Mouse (Mus musculus) hindbrain, embryonic 12.5 days (tissue): ENCODE results near the gene Rgs18. TPM values are rescaled to one million over a fixed set of nuclear protein-coding genes. Genes with fewer than 3 reads are reported as not detected.

Experiments
- ATAC-seq: fragments of 200-750 bp; cut with Nextera tagmentation; 2 replicates; pipeline ENCODE4 v1.8.0; 2017; ENCODE audit warnings: moderate TSS enrichment; ENCODE audit not compliant: low FRiP score
- H3K27ac ChIP-seq: fragments of 300-500 bp; sonication (generic); 2 replicates; pipeline ENCODE4 v1.5.1; 2016; ENCODE audit warnings: mild to moderate bottlenecking
- H3K27me3 ChIP-seq: fragments of 300-500 bp; sonication (generic); 2 replicates; pipeline ENCODE4 v1.6.1; 2016; ENCODE audit warnings: mild to moderate bottlenecking
- H3K36me3 ChIP-seq: fragments of 300-500 bp; sonication (generic); 2 replicates; pipeline ENCODE4 v1.6.1; 2016; ENCODE audit warnings: mild to moderate bottlenecking
- H3K4me1 ChIP-seq: fragments of 300-500 bp; sonication (generic); 2 replicates; pipeline ENCODE4 v1.6.1; 2016
- H3K4me2 ChIP-seq: fragments of 300-500 bp; sonication (generic); replicated peaks from 2 replicates; pipeline ENCODE4 v1.6.1; 2016; ENCODE audit warnings: mild to moderate bottlenecking
- H3K4me3 ChIP-seq: fragments of 300-500 bp; sonication (generic); 2 replicates; pipeline ENCODE4 v1.5.1; 2016; ENCODE audit warnings: mild to moderate bottlenecking
- H3K9ac ChIP-seq: fragments of 300-500 bp; sonication (generic); 2 replicates; pipeline ENCODE4 v1.6.1; 2016; ENCODE audit warnings: mild to moderate bottlenecking, moderate library complexity
- H3K9me3 ChIP-seq: fragments of 300-500 bp; sonication (generic); replicated peaks from 2 replicates; pipeline ENCODE4 v1.6.1; 2016; ENCODE audit warnings: mild to moderate bottlenecking
- WGBS: fragments of 180-500 bp; shearing (Covaris S2); methylation state at CpG from one replicate; pipeline ENCODE4 v1.1.7; 2016; 5-methylcytosine and 5-hydroxymethylcytosine counted together
- polyA plus RNA-seq: library from polyadenylated mRNA; unstranded; fragments of >200 nt; fragmentation: Nextera tagmentation; extraction: Ambion mirVana; gene quantifications from 2 replicates; pipeline ENCODE4 v1.2.1, GENCODE M21; 2016

The Rgs18 gene
- polyA plus RNA-seq = 1.5 and 1.6 TPM in 2 replicates

GRCm38 (mm10) chr1:144775331-144775730 is at the start of gene Rgs18:
Gene Rgs18 (minus strand): TSS chr1:144775435.
- H3K27ac ChIP-seq = no peak within 1 kb of the TSS
- no peak for ATAC-seq
- whole genome bisulfite sequencing = 84% methylated on average over 5 of the region's 5 CpGs
- no peak within 1 kb of the TSS for H3K4me3 ChIP-seq
- no peaks in the 10 kb centered on the region for H3K4me1 ChIP-seq
- no peaks in the 10 kb centered on the region for H3K36me3 ChIP-seq
- H3K4me2 ChIP-seq = no peak within 1 kb of the TSS
- no peak within 1 kb of the TSS for H3K9ac ChIP-seq
- no peaks in the 10 kb centered on the region for H3K27me3 ChIP-seq
- H3K9me3 ChIP-seq = no peaks in the 10 kb centered on the region

- no peak overlapping the region for H3K4me2 ChIP-seq
- 89% methylated on average over 1 of the region's 1 CpGs for WGBS
- no peak overlapping the region for H3K4me3 ChIP-seq
- H3K27me3 ChIP-seq = no peaks in the 10 kb centered on the region
- H3K9ac ChIP-seq = no peak overlapping the region
- no peak overlapping the region for H3K27ac ChIP-seq
- no peaks in the 10 kb centered on the region for H3K4me1 ChIP-seq
- H3K9me3 ChIP-seq = no peaks in the 10 kb centered on the region
- ATAC-seq = no peak
- no peaks in the 10 kb centered on the region for H3K36me3 ChIP-seq
These were observed 841 bp downstream of the Rgs18 start for GRCm38 (mm10) chr1:144774394-144774793.

- no peaks in the 10 kb centered on the region for H3K4me1 ChIP-seq
- 73% methylated on average over 2 of the region's 2 CpGs for WGBS
- H3K9me3 ChIP-seq = no peaks in the 10 kb centered on the region
- H3K4me2 ChIP-seq = no peak overlapping the region
- H3K36me3 ChIP-seq = no peaks in the 10 kb centered on the region
- H3K27me3 ChIP-seq = no peaks in the 10 kb centered on the region
- no peak overlapping the region for H3K4me3 ChIP-seq
- no peak for ATAC-seq
- H3K27ac ChIP-seq = no peak overlapping the region
- H3K9ac ChIP-seq = no peak overlapping the region
These were observed 9.0 kb downstream of the Rgs18 start for GRCm38 (mm10) chr1:144766218-144766617.

- ATAC-seq = no peak
- Histone ChIP-seq H3K27ac (no peak overlapping the region), H3K9ac (no peak overlapping the region), H3K4me1 (no peaks in the 10 kb centered on the region), H3K27me3 (no peaks in the 10 kb centered on the region), H3K36me3 (no peaks in the 10 kb centered on the region), H3K4me3 (no peak overlapping the region), H3K4me2 (no peak overlapping the region), H3K9me3 (no peaks in the 10 kb centered on the region)
- 87% methylated on average over 3 of the region's 3 CpGs for WGBS
These were observed 14.4 kb downstream of the Rgs18 start for GRCm38 (mm10) chr1:144760792-144761191.

- no peaks in the 10 kb centered on the region for H3K4me1 ChIP-seq
- H3K9ac ChIP-seq = no peak overlapping the region
- no peak for ATAC-seq
- H3K27ac ChIP-seq = no peak overlapping the region
- H3K4me2 ChIP-seq = no peak overlapping the region
- WGBS = 83% methylated on average over 3 of the region's 3 CpGs
- no peaks in the 10 kb centered on the region for H3K9me3 ChIP-seq
- H3K4me3 ChIP-seq = no peak overlapping the region
- H3K27me3 ChIP-seq = no peaks in the 10 kb centered on the region
- H3K36me3 ChIP-seq = no peaks in the 10 kb centered on the region
These were observed 24.5 kb downstream of the Rgs18 start for GRCm38 (mm10) chr1:144750763-144751162.

GRCm38 (mm10) chr1:144746182-144746581 is 29.1 kb downstream of the Rgs18 start:
- 92% methylated on average over 1 of the region's 1 CpGs for WGBS
- no peaks in the 10 kb centered on the region for H3K27me3 ChIP-seq
- no peak for ATAC-seq
- no peak overlapping the region for H3K4me2 ChIP-seq
- no peak overlapping the region for H3K9ac ChIP-seq
- H3K4me1 ChIP-seq = no peaks in the 10 kb centered on the region
- no peak overlapping the region for H3K4me3 ChIP-seq
- no peak overlapping the region for H3K27ac ChIP-seq
- H3K36me3 ChIP-seq = no peaks in the 10 kb centered on the region
- no peaks in the 10 kb centered on the region for H3K9me3 ChIP-seq

- Histone ChIP-seq H3K36me3 (no peaks in the 10 kb centered on the region), H3K27ac (no peak overlapping the region), H3K27me3 (no peaks in the 10 kb centered on the region), H3K4me1 (no peaks in the 10 kb centered on the region), H3K4me3 (no peak overlapping the region), H3K9ac (no peak overlapping the region), H3K9me3 (no peaks in the 10 kb centered on the region), H3K4me2 (no peak overlapping the region)
- ATAC-seq = no peak
- WGBS = 81% methylated on average over 6 of the region's 6 CpGs
These were observed 37.5 kb downstream of the Rgs18 start for GRCm38 (mm10) chr1:144737739-144738138.

- H3K9ac ChIP-seq = no peak overlapping the region
- ATAC-seq = no peak
- no peak overlapping the region for H3K4me3 ChIP-seq
- H3K27me3 ChIP-seq = no peaks in the 10 kb centered on the region
- H3K4me2 ChIP-seq = no peak overlapping the region
- H3K9me3 ChIP-seq = no peaks in the 10 kb centered on the region
- 87% methylated on average over 4 of the region's 4 CpGs for WGBS
- no peaks in the 10 kb centered on the region for H3K4me1 ChIP-seq
- H3K36me3 ChIP-seq = no peaks in the 10 kb centered on the region
- H3K27ac ChIP-seq = no peak overlapping the region
These were observed 54.5 kb downstream of the Rgs18 start for GRCm38 (mm10) chr1:144720736-144721135.

- H3K9ac ChIP-seq = no peak overlapping the region
- no peak for ATAC-seq
- H3K27ac ChIP-seq = no peak overlapping the region
- no peaks in the 10 kb centered on the region for H3K4me1 ChIP-seq
- H3K9me3 ChIP-seq = no peaks in the 10 kb centered on the region
- H3K36me3 ChIP-seq = no peaks in the 10 kb centered on the region
- no peaks in the 10 kb centered on the region for H3K27me3 ChIP-seq
- no peak overlapping the region for H3K4me2 ChIP-seq
- 68% methylated on average over 2 of the region's 2 CpGs for WGBS
- H3K4me3 ChIP-seq = no peak overlapping the region
These were observed 70.9 kb downstream of the Rgs18 start for GRCm38 (mm10) chr1:144704373-144704772.

Other genes starting within 250 kb of the Rgs18 start
- gene Rgs21, start 207.8 kb downstream of the Rgs18 start, polyA plus RNA-seq = not detected in 2 replicates